Mouse (Mus musculus) limb, embryonic 13.5 days (tissue): Measurements from ENCODE around the gene Ctsa. TPM values are rescaled to one million over a fixed set of nuclear protein-coding genes. Genes with fewer than 3 reads are reported as not detected.
A peak's percentile ranks its signal among the peaks of the same experiment; 100 is the strongest.
"Not testable (repeated sequence)": the region's sequence is repeated elsewhere in the genome, so short reads cannot be mapped to it uniquely, and the experiment has no call there.

Experiments used
- ATAC-seq: fragments of 200-750 bp; cut with Nextera tagmentation; 2 replicates; pipeline ENCODE4 v1.8.0; 2017; ENCODE audit warnings: low read depth, moderate number of reproducible peaks, moderate TSS enrichment; ENCODE audit not compliant: low FRiP score
- H3K27ac ChIP-seq: fragments of 300-500 bp; sonication (generic); 2 replicates; pipeline ENCODE4 v1.5.1; 2015; ENCODE audit warnings: inconsistent platforms, mild to moderate bottlenecking, moderate library complexity
- H3K27me3 ChIP-seq: fragments of 300-500 bp; sonication (generic); 2 replicates; pipeline ENCODE4 v1.6.1; 2015; ENCODE audit warnings: mild to moderate bottlenecking, inconsistent platforms
- H3K36me3 ChIP-seq: fragments of 300-500 bp; sonication (generic); 2 replicates; pipeline ENCODE4 v1.6.1; 2015; ENCODE audit warnings: inconsistent platforms, mild to moderate bottlenecking, moderate library complexity
- H3K4me1 ChIP-seq: fragments of 300-500 bp; sonication (generic); 2 replicates; pipeline ENCODE4 v1.6.1; 2015; ENCODE audit warnings: inconsistent platforms
- H3K4me2 ChIP-seq: fragments of 300-500 bp; sonication (generic); replicated peaks from 2 replicates; pipeline ENCODE4 v1.6.1; 2015; ENCODE audit warnings: inconsistent platforms, mild to moderate bottlenecking, moderate library complexity
- H3K4me3 ChIP-seq: fragments of 300-500 bp; sonication (generic); 2 replicates; pipeline ENCODE4 v1.5.1; 2015; ENCODE audit warnings: moderate library complexity, mild to moderate bottlenecking, inconsistent platforms
- H3K9ac ChIP-seq: fragments of 300-500 bp; sonication (generic); 2 replicates; pipeline ENCODE4 v1.6.1; 2015; ENCODE audit warnings: mild to moderate bottlenecking, inconsistent platforms
- H3K9me3 ChIP-seq: fragments of 300-500 bp; sonication (generic); 2 replicates; pipeline ENCODE4 v1.6.1; 2016; ENCODE audit warnings: inconsistent platforms
- WGBS: fragments of 180-500 bp; shearing (Covaris S2); methylation state at CpG from one replicate; pipeline ENCODE4 v1.1.7; 2015; 5-methylcytosine and 5-hydroxymethylcytosine counted together
- polyA plus RNA-seq: library from polyadenylated mRNA; unstranded; fragments of >200 nt; fragmentation: Nextera tagmentation; extraction: Ambion mirVana; gene quantifications from 2 replicates; pipeline ENCODE4 v1.2.1, GENCODE M21; 2015

Gene Ctsa
- polyA plus RNA-seq, 1 experiment from 2014 or later: 135 TPM

DNA sequence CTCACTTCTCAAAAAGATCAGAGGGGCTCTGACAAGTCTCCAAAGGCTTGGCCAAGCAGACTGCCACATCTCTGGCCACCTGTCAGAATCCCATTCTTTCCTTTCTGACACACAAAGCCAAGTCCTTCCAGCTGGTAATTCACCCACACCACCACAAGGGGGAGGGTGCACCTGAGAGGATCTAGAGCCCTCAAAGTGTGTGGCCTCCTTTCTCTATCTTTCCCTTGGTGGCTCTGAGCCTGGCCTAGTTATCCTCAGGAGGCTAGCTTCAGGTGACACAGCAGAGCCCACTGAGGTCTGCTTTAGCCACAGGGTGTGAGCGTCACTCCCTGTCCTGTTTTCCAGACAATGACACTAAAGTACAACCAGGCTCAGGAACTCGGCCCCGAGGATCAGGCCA, 39.4 kb upstream of the Ctsa start:
- Histone ChIP-seq H3K4me3 (no peak overlapping the region), H3K9ac (no peak overlapping the region), H3K4me1 (no peaks in the 10 kb centered on the region), H3K9me3 (no peaks in the 10 kb centered on the region), H3K4me2 (no peak overlapping the region), H3K36me3 (peaks cover 76% of the 10 kb centered on the region), H3K27me3 (no peaks in the 10 kb centered on the region), H3K27ac (no peak overlapping the region)
- no peak for ATAC-seq
- 89% methylated on average over 3 of the region's 3 CpGs for WGBS

DNA sequence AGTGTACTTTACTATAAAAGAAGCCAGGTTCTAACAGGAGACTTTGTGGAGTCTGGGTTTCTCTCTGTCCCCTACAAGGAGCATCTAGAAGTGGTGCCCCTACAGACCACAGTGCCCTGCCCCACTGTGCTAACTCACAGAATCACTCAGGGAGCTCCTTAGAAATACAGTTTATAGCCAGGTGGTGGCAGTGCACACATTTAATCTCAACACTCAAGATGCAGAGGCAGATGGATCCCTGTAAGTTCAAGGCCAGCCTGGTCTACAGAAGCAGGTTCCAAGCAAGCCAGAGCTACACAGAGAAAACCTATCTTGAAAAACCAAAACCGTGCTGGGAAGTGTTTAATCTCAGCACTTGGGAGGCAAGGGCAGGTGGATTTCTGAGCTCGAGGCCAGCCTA, 38.9 kb upstream of the Ctsa start:
- Histone ChIP-seq H3K9ac (no peak overlapping the region), H3K9me3 (no peaks in the 10 kb centered on the region), H3K27ac (no peak overlapping the region), H3K27me3 (no peaks in the 10 kb centered on the region), H3K4me2 (no peak overlapping the region), H3K4me3 (no peak overlapping the region), H3K4me1 (no peaks in the 10 kb centered on the region), H3K36me3 (peaks cover 79% of the 10 kb centered on the region)
- WGBS: 91% methylated on average over 2 of the region's 2 CpGs
- no peak for ATAC-seq

DNA sequence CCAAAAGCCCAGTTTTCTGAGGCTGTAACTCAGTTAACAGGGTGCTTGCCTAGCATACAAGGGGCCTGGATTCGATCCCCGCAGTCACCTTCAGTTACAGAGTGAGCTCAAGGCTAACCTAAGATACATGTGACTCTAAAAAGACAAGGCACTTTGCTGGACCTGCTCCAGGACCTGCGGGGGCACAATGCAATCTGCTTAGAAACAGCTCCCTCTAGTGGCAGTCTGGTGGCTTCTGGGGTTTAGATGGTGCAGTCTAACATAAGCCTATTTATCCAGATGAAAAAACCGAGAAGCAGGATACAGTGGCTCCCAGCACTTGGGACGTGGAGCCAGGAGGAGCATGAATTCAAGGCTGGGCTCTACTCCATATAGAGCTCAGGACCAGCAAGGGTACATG, 38.4 kb upstream of the Ctsa start:
- Histone ChIP-seq H3K9me3 (no peaks in the 10 kb centered on the region), H3K27me3 (no peaks in the 10 kb centered on the region), H3K4me1 (no peaks in the 10 kb centered on the region), H3K27ac (no peak overlapping the region), H3K36me3 (peaks cover 80% of the 10 kb centered on the region), H3K4me2 (no peak overlapping the region), H3K4me3 (no peak overlapping the region), H3K9ac (no peak overlapping the region)
- 41% methylated on average over 5 of the region's 5 CpGs for WGBS
- peak; percentile 57; the same call in 1 of the 2 replicates for ATAC-seq

DNA sequence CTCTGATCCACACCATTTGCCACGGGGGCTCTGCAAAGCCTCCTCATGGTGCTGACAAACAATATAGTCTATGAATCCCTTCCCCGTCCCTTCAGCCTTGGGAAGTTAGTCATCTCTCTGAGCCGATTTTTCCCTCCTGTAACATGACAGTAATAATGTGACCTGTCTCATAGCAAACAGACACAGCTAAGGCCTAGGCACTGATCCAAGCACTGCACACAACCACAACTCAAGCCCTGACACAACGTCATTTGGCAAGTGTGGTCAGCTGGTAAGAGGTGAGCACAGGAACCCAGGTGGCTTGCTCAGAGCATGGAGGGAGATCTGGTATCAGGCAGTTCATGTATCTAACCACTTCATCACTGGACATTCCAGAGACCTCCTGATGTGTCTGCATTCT, 36.8 kb upstream of the Ctsa start:
- no peak overlapping the region for H3K4me3 ChIP-seq
- 79% methylated on average over 4 of the region's 4 CpGs for WGBS
- H3K36me3 ChIP-seq: peaks cover 86% of the 10 kb centered on the region
- H3K27me3 ChIP-seq: no peaks in the 10 kb centered on the region
- no peak overlapping the region for H3K9ac ChIP-seq
- H3K4me2 ChIP-seq: no peak overlapping the region
- H3K4me1 ChIP-seq: no peaks in the 10 kb centered on the region
- H3K27ac ChIP-seq: no peak overlapping the region
- ATAC-seq: no peak
- no peaks in the 10 kb centered on the region for H3K9me3 ChIP-seq

DNA sequence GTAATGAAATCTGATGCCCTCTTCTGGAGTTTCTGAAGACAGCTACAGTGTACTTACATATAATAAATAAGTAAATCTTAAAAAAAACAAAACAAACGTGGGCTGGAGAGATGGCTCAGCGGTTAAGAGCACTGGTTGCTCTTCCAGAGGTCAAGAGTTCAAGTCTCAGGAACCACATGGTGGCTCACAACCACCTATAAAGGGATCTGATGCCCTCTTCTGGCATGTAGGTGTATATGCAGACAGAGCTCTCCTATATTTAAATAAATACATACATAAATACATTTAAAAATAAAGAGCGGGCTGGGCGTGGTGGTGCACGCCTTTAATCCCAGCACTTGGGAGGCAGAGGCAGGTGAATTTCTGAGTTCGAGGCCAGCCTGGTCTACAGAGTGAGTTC, 34.1 kb upstream of the Ctsa start:
- H3K4me3 ChIP-seq, H3K9me3 ChIP-seq, H3K4me1 ChIP-seq, H3K27me3 ChIP-seq, H3K27ac ChIP-seq, ATAC-seq, H3K4me2 ChIP-seq, H3K9ac ChIP-seq: not testable (repeated sequence)
- H3K36me3 ChIP-seq: peaks cover 79% of the 10 kb centered on the region
- 86% methylated on average over 6 of the region's 6 CpGs for WGBS

DNA sequence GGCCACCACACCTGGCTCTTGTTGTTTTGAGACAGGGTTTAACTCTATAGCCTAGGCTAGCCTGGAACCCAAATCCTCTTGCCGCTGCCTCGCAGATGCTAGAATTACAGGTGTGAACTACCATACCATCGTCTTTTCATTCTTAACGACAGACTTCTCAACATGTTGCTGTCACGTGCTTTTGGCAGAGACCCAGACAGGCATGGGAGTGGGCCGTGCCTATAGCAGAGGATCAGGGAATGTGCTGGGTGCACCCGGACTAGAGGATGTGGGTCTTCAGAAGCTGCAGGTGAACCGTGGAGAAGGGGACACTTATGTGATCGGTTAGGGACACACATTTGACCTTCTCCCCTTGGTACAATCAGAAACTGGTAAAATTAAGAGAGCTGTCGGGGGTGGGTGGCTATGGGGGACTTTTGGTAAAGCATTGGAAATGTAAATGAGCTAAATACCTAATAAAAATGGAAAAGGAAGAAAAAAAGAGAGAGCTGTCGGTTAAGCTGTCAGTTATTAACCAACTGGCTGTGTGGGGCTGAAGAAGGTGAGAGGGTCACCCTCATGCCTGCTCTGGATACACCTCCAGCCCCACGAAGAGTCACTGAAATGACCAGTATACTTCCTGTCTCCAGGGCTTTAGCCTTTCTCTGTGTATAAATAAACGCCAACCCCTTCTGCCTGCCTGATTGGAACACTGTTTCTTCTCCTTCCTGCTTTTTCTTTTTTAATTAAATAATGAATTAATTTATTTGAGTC, 32.2 kb upstream of the Ctsa start:
- H3K4me2 ChIP-seq: no peak overlapping the region
- WGBS: 92% methylated on average over 13 of the region's 13 CpGs
- no peak overlapping the region for H3K9ac ChIP-seq
- ATAC-seq: no peak
- H3K4me1 ChIP-seq: peaks cover 12% of the 10 kb centered on the region
- H3K36me3 ChIP-seq: peaks cover 67% of the 10 kb centered on the region
- no peak overlapping the region for H3K27ac ChIP-seq
- no peaks in the 10 kb centered on the region for H3K9me3 ChIP-seq
- no peaks in the 10 kb centered on the region for H3K27me3 ChIP-seq
- H3K4me3 ChIP-seq: no peak overlapping the region

DNA sequence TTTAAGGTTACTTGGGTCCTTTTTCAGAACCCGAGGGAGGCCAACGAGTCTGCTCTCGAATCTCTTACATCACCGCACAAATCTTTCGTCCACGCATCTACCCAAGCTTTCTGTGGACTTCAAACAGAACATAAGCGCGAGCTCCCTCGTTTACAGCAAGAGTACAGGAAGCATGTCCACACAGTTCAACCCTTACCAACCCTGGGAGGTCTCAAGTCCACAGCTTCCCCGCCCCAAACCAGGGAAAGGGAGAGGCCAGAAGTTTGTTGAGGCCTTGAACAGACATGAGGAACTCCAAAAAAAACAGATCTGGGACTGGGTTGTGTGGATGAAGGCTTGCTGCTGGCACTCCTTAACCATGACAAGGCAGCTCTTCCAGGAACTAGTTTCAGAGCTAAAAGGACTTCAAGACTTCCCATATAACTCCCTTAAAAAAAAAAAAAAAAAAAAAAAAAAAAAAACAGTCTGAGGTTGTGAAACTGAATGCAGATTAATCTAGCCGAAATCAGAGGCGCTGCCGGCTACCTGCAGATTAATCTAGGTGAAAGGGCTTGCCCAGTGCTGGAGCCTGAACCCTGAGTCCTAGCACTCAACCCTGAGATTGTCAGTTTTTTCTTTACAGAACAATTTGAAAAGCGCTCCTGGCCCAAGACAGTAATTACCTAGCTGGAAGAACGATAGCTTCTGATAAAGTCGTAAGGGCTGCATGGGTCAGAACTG, 29.3 kb upstream of the Ctsa start:
- 89% methylated on average over 16 of the region's 16 CpGs for WGBS
- Histone ChIP-seq H3K27ac (no peak overlapping the region), H3K4me2 (peak overlapping the region; percentile 70), H3K36me3 (peaks cover 44% of the 10 kb centered on the region), H3K4me3 (peak overlapping the region; percentile 75), H3K27me3 (no peaks in the 10 kb centered on the region), H3K9me3 (no peaks in the 10 kb centered on the region), H3K9ac (peak overlapping the region; percentile 83), H3K4me1 (peaks cover 12% of the 10 kb centered on the region)
- ATAC-seq: no peak

DNA sequence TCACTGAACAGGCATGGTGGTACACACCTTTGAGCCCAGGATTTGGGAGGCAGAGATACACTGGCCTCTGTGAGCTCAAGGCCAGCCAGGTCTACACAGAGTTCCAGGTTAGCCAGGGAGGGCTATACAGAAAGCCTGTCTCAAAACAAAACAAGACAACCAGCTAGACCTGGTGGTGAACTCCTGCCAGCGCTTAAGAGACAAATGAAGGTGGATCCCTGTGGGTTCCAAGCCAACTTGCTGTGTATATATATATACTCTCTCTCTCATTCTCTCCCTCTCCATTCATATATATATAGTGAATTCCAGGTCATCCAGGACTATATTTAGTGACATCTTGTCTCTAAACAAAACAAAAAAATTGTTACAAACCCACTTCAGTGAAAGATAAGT, 28.8 kb upstream of the Ctsa start:
- peaks cover 12% of the 10 kb centered on the region for H3K4me1 ChIP-seq
- H3K27me3 ChIP-seq: no peaks in the 10 kb centered on the region
- no peaks in the 10 kb centered on the region for H3K9me3 ChIP-seq
- 56% methylated on average over 1 of the region's 1 CpGs for WGBS
- peaks cover 42% of the 10 kb centered on the region for H3K36me3 ChIP-seq
- H3K27ac ChIP-seq: no peak overlapping the region
- peak overlapping the region; percentile 70 for H3K4me2 ChIP-seq
- peak overlapping the region; percentile 75 for H3K4me3 ChIP-seq
- ATAC-seq: no peak
- H3K9ac ChIP-seq: peak overlapping the region; percentile 83

DNA sequence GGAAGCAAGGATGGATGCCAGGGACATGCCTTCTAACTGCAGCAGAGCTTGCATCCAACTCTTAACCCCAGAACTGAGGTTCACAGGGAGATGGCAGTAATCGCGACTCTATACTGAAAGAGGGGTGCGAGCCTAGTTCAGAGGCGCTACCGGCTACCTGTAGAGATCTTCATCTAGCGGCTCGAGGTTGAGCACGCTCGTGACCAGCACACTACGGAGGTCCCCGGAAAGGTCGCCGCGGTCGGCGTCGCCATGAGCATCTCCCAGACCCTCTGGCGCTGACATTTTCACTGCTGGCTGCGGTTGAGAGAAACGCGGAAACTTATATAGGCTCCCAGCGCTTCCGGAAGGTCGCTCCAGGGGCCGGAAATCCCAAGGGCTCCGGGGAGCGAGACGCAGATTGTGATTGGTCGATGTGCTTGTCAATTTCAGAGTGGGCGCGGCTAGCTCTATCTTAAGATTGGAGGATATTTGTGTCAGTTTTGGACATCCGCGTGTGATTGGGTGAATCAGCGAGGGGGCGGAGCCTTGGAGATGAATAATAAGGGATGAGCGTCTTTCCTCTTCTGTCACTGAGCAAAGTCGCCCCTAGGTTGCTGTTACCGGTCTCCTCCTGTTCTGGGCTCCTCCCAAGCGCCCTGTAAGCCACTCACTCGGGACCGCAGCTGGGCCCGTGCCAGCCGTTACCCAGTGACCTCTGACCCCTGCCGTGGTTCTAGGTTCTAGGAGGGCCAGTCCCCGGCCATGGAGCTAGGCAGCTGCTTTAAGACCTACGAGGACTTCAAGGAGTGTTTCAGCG, 27.9 kb upstream of the Ctsa start, which contains the start of the genes Acot8 and Zswim3:
Gene Acot8 (minus strand): TSS at position 350 of the 799 bp plus-strand sequence.
Gene Zswim3 (plus strand): TSS at position 566 of the 799 bp plus-strand sequence.
- H3K9me3 ChIP-seq: no peaks in the 10 kb centered on the region

DNA sequence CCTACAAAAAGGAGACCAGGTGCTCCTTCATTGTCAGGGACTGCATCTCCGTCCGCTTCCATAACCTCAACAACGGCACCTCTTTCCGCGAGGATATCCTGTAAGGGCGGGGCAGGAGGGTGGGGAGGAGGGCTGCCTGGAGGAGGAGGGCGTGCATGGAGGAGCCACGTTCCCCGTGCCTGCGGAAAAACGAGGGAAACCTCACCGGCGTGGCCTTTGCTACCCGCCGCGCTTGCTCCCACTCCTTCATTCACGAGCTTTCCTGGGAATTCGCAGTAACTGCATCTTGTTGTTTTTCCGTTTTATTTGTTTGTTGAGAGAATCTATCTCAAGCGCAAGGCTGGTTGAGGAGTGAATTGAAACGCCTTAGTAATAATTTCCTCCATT, 27.3 kb upstream of the Ctsa start:
- Histone ChIP-seq H3K27me3 (no peaks in the 10 kb centered on the region), H3K9ac (peak overlapping the region; percentile 74), H3K4me1 (peaks cover 12% of the 10 kb centered on the region), H3K36me3 (peaks cover 32% of the 10 kb centered on the region), H3K4me3 (peak overlapping the region; percentile 75), H3K9me3 (no peaks in the 10 kb centered on the region), H3K27ac (no peak overlapping the region), H3K4me2 (peak overlapping the region; percentile 84)
- WGBS: 2% methylated on average over 21 of the region's 21 CpGs
- peak; percentile 17; the same call in 1 of the 2 replicates for ATAC-seq

More for the DNA sequence above, 27.9 kb upstream of the Ctsa start, which contains the start of the genes Acot8 and Zswim3:
- Histone ChIP-seq H3K9ac (peak within 1 kb of the TSS; percentile 83), H3K4me3 (peak within 1 kb of the TSS; percentile 75), H3K36me3 (peaks cover 38% of the 10 kb centered on the region), H3K4me2 (peak within 1 kb of the TSS; percentile 84), H3K27ac (peak within 1 kb of the TSS; percentile 72; the same call in 1 of the 2 replicates), H3K27me3 (no peaks in the 10 kb centered on the region), H3K4me1 (peaks cover 12% of the 10 kb centered on the region)
- WGBS: under 1% methylated on average over 47 of the region's 47 CpGs
- peak; percentile 97 for ATAC-seq

DNA sequence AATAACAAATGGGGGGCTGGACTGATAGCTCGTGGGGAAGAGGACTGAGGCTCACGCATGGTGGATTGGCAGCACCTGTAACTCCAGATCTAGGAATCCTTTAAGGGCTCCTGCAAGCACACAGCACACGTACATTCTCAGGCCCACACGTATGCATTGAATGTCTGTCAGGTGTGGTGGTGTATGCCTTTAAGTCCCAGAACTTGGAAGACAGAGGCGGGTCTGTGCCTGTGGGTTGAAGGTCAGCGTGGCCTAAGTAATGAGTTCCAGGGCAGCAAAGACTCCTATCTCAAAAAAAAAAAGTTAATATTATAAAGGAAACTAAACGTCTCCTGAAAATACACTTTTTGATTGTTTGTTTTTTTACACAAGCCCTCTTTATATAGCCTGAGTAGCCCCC, 26.1 kb upstream of the Ctsa start:
- Histone ChIP-seq H3K9me3 (no peaks in the 10 kb centered on the region), H3K4me3 (no peak overlapping the region), H3K27ac (no peak overlapping the region), H3K4me1 (peaks cover 12% of the 10 kb centered on the region), H3K27me3 (no peaks in the 10 kb centered on the region), H3K9ac (no peak overlapping the region), H3K36me3 (peaks cover 20% of the 10 kb centered on the region), H3K4me2 (peak overlapping the region; percentile 84; the same call in 1 of the 2 replicates)
- no peak for ATAC-seq
- 80% methylated on average over 7 of the region's 7 CpGs for WGBS

DNA sequence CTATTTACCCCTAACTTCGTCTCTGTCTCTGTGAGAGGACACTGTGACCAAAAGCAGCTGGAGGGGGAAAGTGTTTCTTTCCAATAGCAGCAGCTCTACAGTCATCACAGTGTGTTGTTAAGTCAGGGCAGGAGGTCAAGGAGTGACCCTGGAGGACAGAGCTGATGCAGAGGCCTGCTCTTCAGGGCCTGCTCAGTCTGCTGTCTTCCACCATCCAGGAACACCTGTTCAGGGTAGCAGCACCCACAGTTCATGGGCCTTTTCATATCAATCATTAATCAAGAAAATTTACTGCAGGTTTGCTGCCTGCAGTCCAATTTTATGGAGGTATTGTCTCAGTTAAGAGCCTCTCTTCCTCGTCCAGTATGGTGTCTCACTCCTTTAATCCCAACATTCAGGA, 19.1 kb upstream of the Ctsa start:
- Histone ChIP-seq H3K9ac (no peak overlapping the region), H3K9me3 (no peaks in the 10 kb centered on the region), H3K4me3 (no peak overlapping the region), H3K4me1 (no peaks in the 10 kb centered on the region), H3K27me3 (no peaks in the 10 kb centered on the region), H3K27ac (no peak overlapping the region), H3K36me3 (peaks cover 8% of the 10 kb centered on the region), H3K4me2 (no peak overlapping the region)
- 53% methylated on average over 2 of the region's 2 CpGs for WGBS
- no peak for ATAC-seq
